Mouse (Mus musculus) lung, postnatal 0 days (tissue): ENCODE results near the gene Susd1. TPM values are rescaled to one million over a fixed set of nuclear protein-coding genes. Genes with fewer than 3 reads are reported as not detected.
A peak's percentile ranks its signal among the peaks of the same experiment; 100 is the strongest.

Experiments
- ATAC-seq: fragments of 200-750 bp; cut with Nextera tagmentation; 2 replicates; pipeline ENCODE4 v1.8.0; 2017; ENCODE audit warnings: moderate library complexity
- DNase-seq: peaks from one replicate; pipeline ENCODE4 v3.0.0-alpha.2; 2016; ENCODE audit warnings: low spot score
- H3K27ac ChIP-seq: fragments of 300-500 bp; sonication (generic); 2 replicates; pipeline ENCODE4 v1.5.1; 2014; ENCODE audit warnings: antibody characterized with exemption, mild to moderate bottlenecking, low read length, mixed read lengths
- H3K27me3 ChIP-seq: fragments of 300-500 bp; sonication (generic); replicated peaks from 2 replicates; pipeline ENCODE4 v1.6.1; 2014; ENCODE audit warnings: low read length, mixed read lengths; ENCODE audit not compliant: insufficient read depth
- H3K36me3 ChIP-seq: fragments of 300-500 bp; sonication (generic); 2 replicates; pipeline ENCODE4 v1.6.1; 2014; ENCODE audit warnings: low read length, mixed read lengths; ENCODE audit not compliant: insufficient read depth
- H3K4me1 ChIP-seq: fragments of 300-500 bp; sonication (generic); 2 replicates; pipeline ENCODE4 v1.6.1; 2014; ENCODE audit warnings: antibody characterized with exemption, low read depth, low read length, mixed read lengths; ENCODE audit not compliant: insufficient read depth
- H3K4me2 ChIP-seq: fragments of 300-500 bp; sonication (generic); replicated peaks from 2 replicates; pipeline ENCODE4 v1.6.1; 2014; ENCODE audit warnings: low read depth, mild to moderate bottlenecking, low read length, moderate library complexity, mixed read lengths
- H3K4me3 ChIP-seq: fragments of 300-500 bp; sonication (generic); 2 replicates; pipeline ENCODE4 v1.5.1; 2014; ENCODE audit warnings: low read depth, low read length
- H3K9ac ChIP-seq: fragments of 300-500 bp; sonication (generic); replicated peaks from 2 replicates; pipeline ENCODE4 v1.6.1; 2014; ENCODE audit warnings: low read depth, mild to moderate bottlenecking
- H3K9me3 ChIP-seq: fragments of 300-500 bp; sonication (generic); 2 replicates; pipeline ENCODE4 v1.6.1; 2016; ENCODE audit warnings: low read length, mixed read lengths
- CTCF ChIP-seq: IDR thresholded peaks from 2 replicates; pipeline ENCODE4 v1.5.1; 2016; ENCODE audit warnings: antibody characterized with exemption, mild to moderate bottlenecking
- EP300 ChIP-seq: IDR thresholded peaks from 2 replicates; pipeline ENCODE4 v1.6.1; 2016; ENCODE audit warnings: antibody characterized with exemption, mild to moderate bottlenecking, control low read depth
- WGBS: fragments of 180-500 bp; shearing (Covaris S2); extraction: QIAGEN DNeasy Blood & Tissue Kit; methylation state at CpG from one replicate; pipeline ENCODE4 v1.1.7; 2014; 5-methylcytosine and 5-hydroxymethylcytosine counted together
- polyA plus RNA-seq: library from polyadenylated mRNA; unstranded; fragments of >200 nt; fragmentation: Nextera tagmentation; extraction: Ambion mirVana; gene quantifications from 2 replicates; pipeline ENCODE4 v1.2.1, GENCODE M21; 2015

The Susd1 gene
- polyA plus RNA-seq, 1 experiment from 2014 or later: 1.6 TPM

GRCm38 (mm10) chr4:59363041-59363440 is 75.4 kb downstream of the Susd1 start:
- no peak overlapping the region for H3K27ac ChIP-seq
- ATAC-seq (peak; percentile 88), DNase-seq (peak; percentile 80)
- H3K27me3 ChIP-seq: no peaks in the 10 kb centered on the region
- no peak overlapping the region for H3K9ac ChIP-seq
- no peak overlapping the region for H3K4me2 ChIP-seq
- H3K9me3 ChIP-seq: no peaks in the 10 kb centered on the region
- TF ChIP-seq EP300 (peak; percentile 48; the same call in 1 of the 2 replicates), CTCF (no peak)
- WGBS: 22% methylated on average over 9 of the region's 9 CpGs
- H3K4me3 ChIP-seq: no peak overlapping the region
- no peaks in the 10 kb centered on the region for H3K36me3 ChIP-seq
- H3K4me1 ChIP-seq: peaks cover 15% of the 10 kb centered on the region; the same call in 1 of the 2 replicates

DNA sequence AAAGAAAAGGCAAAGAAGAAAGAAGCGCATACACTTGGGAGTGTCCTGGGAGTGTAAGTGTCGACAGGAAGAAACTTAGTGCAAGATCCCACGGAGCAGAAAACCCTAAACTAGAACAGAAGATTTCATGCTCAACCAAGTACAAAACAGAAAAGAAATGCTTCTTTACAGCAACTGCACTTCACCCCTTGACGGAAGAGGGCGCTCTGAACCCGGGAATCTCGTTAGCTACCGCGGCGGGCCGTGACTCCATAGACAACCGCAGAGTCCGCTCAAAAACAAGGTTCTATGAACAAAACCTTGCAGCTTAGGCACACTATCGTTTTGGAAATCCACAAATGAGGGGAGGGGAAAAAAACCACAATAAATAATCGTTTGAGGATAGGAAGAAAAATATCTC is 77.7 kb downstream of the Susd1 start:
- H3K27ac ChIP-seq: no peak overlapping the region
- no peaks in the 10 kb centered on the region for H3K36me3 ChIP-seq
- H3K9ac ChIP-seq: no peak overlapping the region
- no peaks in the 10 kb centered on the region for H3K9me3 ChIP-seq
- ATAC-seq (no peak), DNase-seq (peak; percentile 87)
- no peaks in the 10 kb centered on the region for H3K27me3 ChIP-seq
- no peak for TF ChIP-seq EP300
- TF ChIP-seq CTCF: peak; percentile 92
- H3K4me3 ChIP-seq: no peak overlapping the region
- peaks cover 15% of the 10 kb centered on the region; the same call in 1 of the 2 replicates for H3K4me1 ChIP-seq
- 3% methylated on average over 15 of the region's 15 CpGs for WGBS
- H3K4me2 ChIP-seq: peak overlapping the region; percentile 39

GRCm38 (mm10) chr4:59359921-59360320 is 78.5 kb downstream of the Susd1 start:
- Histone ChIP-seq H3K9ac (no peak overlapping the region), H3K9me3 (no peaks in the 10 kb centered on the region), H3K27me3 (no peaks in the 10 kb centered on the region), H3K27ac (no peak overlapping the region), H3K4me2 (no peak overlapping the region), H3K4me1 (peaks cover 14% of the 10 kb centered on the region; the same call in 1 of the 2 replicates), H3K4me3 (no peak overlapping the region), H3K36me3 (no peaks in the 10 kb centered on the region)
- TF ChIP-seq EP300 (no peak), CTCF (no peak)
- 79% methylated on average over 8 of the region's 8 CpGs for WGBS
- ATAC-seq (no peak), DNase-seq (no peak)

DNA sequence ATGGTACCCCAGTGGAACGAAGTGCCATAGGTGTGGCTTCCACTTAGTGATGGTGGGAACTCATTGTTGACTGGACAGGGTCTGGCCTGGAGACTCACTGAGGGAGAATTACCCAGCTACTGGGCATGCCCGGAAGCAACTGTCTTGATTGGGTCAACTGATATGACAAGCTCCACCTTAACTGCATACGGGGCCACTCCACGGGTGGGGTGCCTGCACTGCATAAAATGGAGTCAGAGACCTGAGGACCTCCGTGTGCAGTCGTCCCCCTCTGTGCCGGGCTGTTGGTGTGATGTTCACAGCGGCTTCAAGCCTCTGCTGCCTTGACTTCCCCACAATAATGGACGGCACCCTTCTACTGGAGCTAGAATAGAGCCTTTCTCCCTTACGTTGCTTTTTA is 79.5 kb downstream of the Susd1 start:
- no peak overlapping the region for H3K4me2 ChIP-seq
- ATAC-seq: no peak
- no peak overlapping the region for H3K27ac ChIP-seq
- H3K4me1 ChIP-seq: peaks cover 6% of the 10 kb centered on the region; the same call in 1 of the 2 replicates
- no peaks in the 10 kb centered on the region for H3K27me3 ChIP-seq
- TF ChIP-seq CTCF: no peak
- no peak for TF ChIP-seq EP300
- no peaks in the 10 kb centered on the region for H3K9me3 ChIP-seq
- H3K36me3 ChIP-seq: no peaks in the 10 kb centered on the region
- no peak overlapping the region for H3K4me3 ChIP-seq
- H3K9ac ChIP-seq: no peak overlapping the region
- WGBS: 82% methylated on average over 10 of the region's 10 CpGs
- DNase-seq: no peak

DNA sequence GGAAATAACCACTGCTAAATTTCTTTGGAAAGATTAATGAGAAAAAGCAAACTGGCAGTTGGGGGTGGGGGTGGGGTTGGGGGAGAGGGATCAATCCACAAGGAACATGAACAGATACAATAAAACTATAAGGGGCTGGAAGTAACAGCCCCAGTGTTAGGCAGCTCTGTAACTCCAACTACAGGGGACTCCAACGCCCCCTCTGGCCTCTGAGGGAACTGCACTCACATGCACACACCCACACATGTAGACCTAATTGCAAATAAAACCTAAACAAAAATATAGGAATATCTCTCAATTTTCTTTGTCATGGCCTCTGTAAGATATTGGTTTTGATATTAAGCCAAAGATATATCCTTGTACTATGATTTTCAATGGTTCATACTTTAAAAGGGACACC is 83.0 kb downstream of the Susd1 start:
- Histone ChIP-seq H3K9ac (no peak overlapping the region), H3K4me2 (no peak overlapping the region), H3K9me3 (no peaks in the 10 kb centered on the region), H3K27me3 (no peaks in the 10 kb centered on the region), H3K4me1 (no peaks in the 10 kb centered on the region), H3K36me3 (no peaks in the 10 kb centered on the region), H3K27ac (no peak overlapping the region), H3K4me3 (no peak overlapping the region)
- ATAC-seq (no peak), DNase-seq (no peak)
- WGBS: 37% methylated on average over 1 of the region's 1 CpGs
- TF ChIP-seq EP300: no peak
- no peak for TF ChIP-seq CTCF

DNA sequence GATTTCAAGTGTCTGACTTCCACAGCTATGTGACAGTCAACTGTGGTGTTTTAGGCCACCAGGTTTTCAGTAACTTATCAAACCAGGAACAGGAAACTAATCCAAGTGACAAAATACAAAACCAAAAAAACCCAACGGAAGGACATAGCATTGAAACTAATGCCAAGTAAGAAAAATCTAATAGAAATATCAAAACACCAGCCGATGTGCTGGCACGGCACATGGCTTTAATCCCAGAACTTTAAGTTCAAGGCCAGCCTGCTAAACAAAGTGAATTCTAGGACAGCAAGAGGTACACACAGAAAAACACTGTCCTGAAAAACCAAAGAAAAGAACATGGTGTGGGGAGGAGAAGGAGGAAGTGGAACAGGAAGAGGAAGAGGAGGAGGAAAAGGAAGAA is 83.8 kb downstream of the Susd1 start:
- TF ChIP-seq CTCF: no peak
- TF ChIP-seq EP300: no peak
- ATAC-seq: no peak
- H3K4me1 ChIP-seq: no peaks in the 10 kb centered on the region
- H3K4me2 ChIP-seq: no peak overlapping the region
- no peaks in the 10 kb centered on the region for H3K27me3 ChIP-seq
- no peak overlapping the region for H3K9ac ChIP-seq
- no peaks in the 10 kb centered on the region for H3K9me3 ChIP-seq
- WGBS: 76% methylated on average over 3 of the region's 3 CpGs
- DNase-seq: no peak
- H3K36me3 ChIP-seq: no peaks in the 10 kb centered on the region
- no peak overlapping the region for H3K4me3 ChIP-seq
- no peak overlapping the region for H3K27ac ChIP-seq

DNA sequence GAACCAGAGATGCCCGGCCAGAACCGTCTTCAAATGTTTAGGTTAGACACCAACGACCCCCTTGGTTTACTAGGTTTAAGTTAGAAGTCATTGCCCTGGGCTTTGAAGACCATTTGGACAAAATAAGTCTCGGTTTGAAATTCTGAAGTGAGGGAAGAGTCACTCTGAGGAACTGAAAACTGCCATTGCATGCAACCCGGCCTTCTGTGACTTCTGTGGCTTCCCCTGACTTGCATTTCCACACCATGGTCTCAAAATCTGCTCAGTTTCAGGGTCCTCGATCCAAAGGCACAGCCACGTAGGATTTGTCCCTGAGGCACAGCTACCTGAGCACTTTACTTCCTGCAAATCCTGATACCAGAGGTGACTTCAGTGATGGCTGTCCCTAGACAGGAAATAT is 86.5 kb downstream of the Susd1 start:
- Histone ChIP-seq H3K9me3 (no peaks in the 10 kb centered on the region), H3K27me3 (no peaks in the 10 kb centered on the region), H3K4me1 (no peaks in the 10 kb centered on the region), H3K4me2 (no peak overlapping the region), H3K4me3 (no peak overlapping the region), H3K9ac (no peak overlapping the region), H3K36me3 (no peaks in the 10 kb centered on the region), H3K27ac (no peak overlapping the region)
- DNase-seq (no peak), ATAC-seq (no peak)
- no peak for TF ChIP-seq EP300
- TF ChIP-seq CTCF: no peak
- 70% methylated on average over 7 of the region's 7 CpGs for WGBS
